Mouse (Mus musculus): ENCODE measurements at regions not wholly inside any gene's neighbourhood (a gene's known extent, or its start where the extent isn't known, plus 50 kb on each side); places are given as distances from the start of the nearest gene placed in this dataset.
"Not testable (repeated sequence)": the region's sequence is repeated elsewhere in the genome, so short reads cannot be mapped to it uniquely, and the experiment has no call there.

DNA sequence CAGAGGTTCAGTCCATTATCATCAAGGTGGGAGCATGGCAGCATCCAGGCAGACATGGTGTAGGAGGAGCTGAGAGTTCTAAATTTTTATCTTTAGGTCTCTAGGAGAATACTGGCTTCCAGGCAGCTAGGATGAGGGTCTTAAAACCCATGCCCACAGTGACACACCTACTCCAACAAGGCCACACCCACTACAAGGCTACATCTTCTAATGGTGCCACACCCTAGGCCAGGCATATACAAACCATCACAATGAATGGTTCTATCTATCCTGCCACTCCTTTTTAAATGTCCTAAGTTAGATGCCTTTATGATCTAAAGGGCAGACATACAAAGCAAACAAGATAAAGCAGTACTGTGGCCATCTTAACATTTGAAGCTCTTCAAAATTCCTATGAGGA, 124.7 kb downstream of the Cand1 start:
- H3K4me3 ChIP-seq; H3K27ac ChIP-seq; H3K9me3 ChIP-seq; DNase-seq (ENCODE audit: extremely low spot score, low spot score); H3K36me3 ChIP-seq (replicated peaks); H3K27me3 ChIP-seq (ENCODE audit: poor library complexity, severe bottlenecking): not testable (repeated sequence)
- peaks cover 11% of the 10 kb centered on the region for H3K4me1 ChIP-seq

DNA sequence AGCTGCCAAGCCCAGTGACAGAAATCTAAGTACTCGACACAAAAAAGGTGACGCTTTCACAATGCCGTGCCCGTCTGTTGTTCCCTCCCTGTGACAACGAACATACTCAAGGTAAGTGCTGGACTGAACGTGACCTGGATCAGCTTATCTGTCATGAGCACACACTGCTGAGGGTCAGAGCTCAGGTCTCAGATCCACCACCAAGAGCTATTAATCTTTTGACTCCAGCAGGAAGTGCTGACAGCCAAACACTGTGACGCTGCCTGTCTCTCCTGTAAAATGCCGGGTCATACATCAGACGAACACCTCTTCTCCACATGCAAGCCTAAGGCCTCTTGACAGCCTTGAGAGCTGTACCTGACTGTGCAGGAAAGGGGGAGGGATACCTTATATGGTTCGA, 125.2 kb downstream of the Cand1 start:
- 83% methylated on average over 10 of the region's 10 CpGs for whole genome bisulfite sequencing
- peaks cover 11% of the 10 kb centered on the region for H3K4me1 ChIP-seq
- no peaks in the 10 kb centered on the region for H3K9me3 ChIP-seq
- no peak overlapping the region for H3K27ac ChIP-seq
- no peak for DNase-seq (ENCODE audit: extremely low spot score, low spot score)
- no peaks in the 10 kb centered on the region for H3K36me3 ChIP-seq (replicated peaks)
- no peaks in the 10 kb centered on the region for H3K27me3 ChIP-seq (ENCODE audit: poor library complexity, severe bottlenecking)
- no peak overlapping the region for H3K4me3 ChIP-seq

DNA sequence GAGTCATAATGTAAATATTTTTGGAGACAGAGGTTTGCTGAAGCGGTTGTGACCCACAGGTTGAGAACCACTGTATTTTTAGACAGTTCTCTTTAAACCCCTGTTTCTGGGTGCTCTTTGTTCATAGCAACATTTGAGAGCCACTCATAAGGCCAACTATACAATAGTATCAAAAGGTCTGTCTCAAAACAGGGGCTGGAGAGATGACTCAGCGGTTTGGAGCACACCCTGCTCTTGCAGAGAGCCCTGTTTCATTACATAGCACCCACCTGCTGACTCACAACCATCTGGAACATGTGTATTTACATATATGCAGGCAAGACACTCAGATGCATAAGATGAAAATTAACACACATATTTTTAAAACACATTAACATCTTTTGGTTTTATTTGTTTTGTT, 128.0 kb downstream of the Cand1 start:
- H3K27ac ChIP-seq = no peak overlapping the region
- DNase-seq (ENCODE audit: extremely low spot score, low spot score) = no peak
- H3K27me3 ChIP-seq (ENCODE audit: poor library complexity, severe bottlenecking) = no peaks in the 10 kb centered on the region
- no peaks in the 10 kb centered on the region for H3K9me3 ChIP-seq
- 88% methylated on average over 2 of the region's 2 CpGs for WGBS
- no peak overlapping the region for H3K4me3 ChIP-seq
- no peaks in the 10 kb centered on the region for H3K36me3 ChIP-seq (replicated peaks)
- H3K4me1 ChIP-seq = peaks cover 19% of the 10 kb centered on the region

DNA sequence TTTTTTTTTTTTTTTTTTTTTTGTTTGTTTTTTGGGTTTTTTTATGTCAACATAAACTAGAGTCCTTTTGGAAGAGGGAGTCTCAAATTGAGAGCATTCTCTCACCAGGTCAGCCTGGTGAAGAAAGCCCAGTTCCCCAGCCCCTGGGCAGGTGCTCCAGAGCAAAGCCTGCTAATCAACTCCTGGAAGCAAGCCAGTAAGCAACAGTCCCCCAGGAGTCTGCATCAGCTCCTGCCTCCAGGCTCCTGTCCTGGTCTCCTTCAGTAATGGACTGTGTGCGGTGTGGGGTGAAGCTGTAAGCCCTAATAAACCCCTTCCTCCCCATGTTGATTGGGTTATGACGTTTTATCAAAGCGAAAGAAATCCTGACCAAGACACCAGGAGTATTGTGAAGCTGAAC, 128.4 kb downstream of the Cand1 start:
- DNase-seq (ENCODE audit: extremely low spot score, low spot score) = no peak
- WGBS = 87% methylated on average over 3 of the region's 3 CpGs
- H3K9me3 ChIP-seq = no peaks in the 10 kb centered on the region
- no peak overlapping the region for H3K4me3 ChIP-seq
- H3K4me1 ChIP-seq = peaks cover 19% of the 10 kb centered on the region
- no peak overlapping the region for H3K27ac ChIP-seq
- H3K36me3 ChIP-seq (replicated peaks) = no peaks in the 10 kb centered on the region
- H3K27me3 ChIP-seq (ENCODE audit: poor library complexity, severe bottlenecking) = no peaks in the 10 kb centered on the region

DNA sequence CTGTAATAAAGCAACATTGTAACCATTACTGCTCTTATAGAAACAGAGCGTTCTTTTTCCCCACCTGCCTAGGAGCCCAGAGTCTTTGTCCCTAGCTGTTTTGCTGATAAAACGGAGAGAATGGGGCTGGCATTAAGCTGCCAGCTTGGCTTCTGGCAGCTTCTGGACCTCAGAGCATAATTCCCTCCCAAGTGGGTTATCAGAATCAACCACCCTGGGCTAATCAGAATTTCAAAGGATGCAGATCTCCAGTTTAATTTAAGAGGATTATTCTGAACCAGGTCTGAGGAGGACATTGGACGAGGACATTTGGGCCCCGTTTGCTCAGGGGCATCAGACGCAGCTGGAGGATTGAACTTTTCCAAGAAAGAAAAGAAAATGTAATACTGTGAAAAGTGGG, 129.2 kb downstream of the Cand1 start:
- 21% methylated on average over 5 of the region's 5 CpGs for WGBS
- Histone ChIP-seq H3K27me3 (ENCODE audit: poor library complexity, severe bottlenecking) (no peaks in the 10 kb centered on the region), H3K27ac (no peak overlapping the region), H3K4me3 (no peak overlapping the region), H3K4me1 (peaks cover 19% of the 10 kb centered on the region), H3K9me3 (no peaks in the 10 kb centered on the region), H3K36me3 (replicated peaks) (no peaks in the 10 kb centered on the region)
- no peak for DNase-seq (ENCODE audit: extremely low spot score, low spot score)

DNA sequence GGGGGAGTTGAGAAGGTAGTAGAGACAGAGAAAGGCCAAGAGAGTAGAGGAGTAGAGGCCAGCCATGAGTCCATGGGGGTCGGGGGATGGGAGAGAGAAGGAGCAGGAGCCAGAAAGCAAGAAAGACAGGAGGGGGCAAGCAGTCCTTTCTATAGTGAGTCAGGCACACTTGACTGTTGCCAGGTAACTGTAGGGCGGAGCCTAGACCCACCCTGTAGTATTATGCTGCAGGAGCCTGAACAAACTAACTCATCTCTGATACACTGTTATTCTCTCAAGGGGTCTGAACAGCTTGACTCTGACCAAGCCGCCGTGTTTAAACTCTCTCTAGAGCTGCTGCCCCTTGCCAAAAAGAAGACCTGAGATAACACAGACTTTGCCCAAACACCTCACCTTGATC, 130.6 kb downstream of the Cand1 start:
- 84% methylated on average over 4 of the region's 4 CpGs for WGBS
- Histone ChIP-seq H3K4me3 (no peak overlapping the region), H3K4me1 (peaks cover 19% of the 10 kb centered on the region), H3K27ac (no peak overlapping the region), H3K36me3 (replicated peaks) (no peaks in the 10 kb centered on the region), H3K27me3 (ENCODE audit: poor library complexity, severe bottlenecking) (no peaks in the 10 kb centered on the region), H3K9me3 (no peaks in the 10 kb centered on the region)
- no peak for DNase-seq (ENCODE audit: extremely low spot score, low spot score)

DNA sequence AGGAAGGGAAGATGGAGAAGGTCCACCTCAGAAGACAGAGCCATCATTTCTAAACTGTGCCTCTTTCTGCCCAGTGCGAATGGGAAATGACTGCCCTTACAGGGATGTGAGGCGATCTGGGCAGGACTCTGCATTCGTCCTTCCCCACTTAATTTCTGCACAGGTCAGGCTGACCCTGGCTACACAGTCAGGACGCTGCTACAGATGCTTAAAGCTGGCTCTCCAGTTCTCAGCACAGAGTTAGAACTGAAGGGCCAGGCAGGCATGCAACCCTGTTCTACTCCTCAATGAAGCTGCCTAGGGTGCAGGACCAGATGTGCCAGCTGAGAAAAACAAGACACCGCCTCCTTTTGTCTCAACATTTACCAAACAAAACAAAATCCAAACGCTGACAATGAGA, 132.1 kb downstream of the Cand1 start:
- Histone ChIP-seq H3K4me1 (peaks cover 19% of the 10 kb centered on the region), H3K27ac (no peak overlapping the region), H3K9me3 (no peaks in the 10 kb centered on the region), H3K27me3 (ENCODE audit: poor library complexity, severe bottlenecking) (no peaks in the 10 kb centered on the region), H3K36me3 (replicated peaks) (no peaks in the 10 kb centered on the region), H3K4me3 (no peak overlapping the region)
- no peak for DNase-seq (ENCODE audit: extremely low spot score, low spot score)
- WGBS = 59% methylated on average over 6 of the region's 6 CpGs

DNA sequence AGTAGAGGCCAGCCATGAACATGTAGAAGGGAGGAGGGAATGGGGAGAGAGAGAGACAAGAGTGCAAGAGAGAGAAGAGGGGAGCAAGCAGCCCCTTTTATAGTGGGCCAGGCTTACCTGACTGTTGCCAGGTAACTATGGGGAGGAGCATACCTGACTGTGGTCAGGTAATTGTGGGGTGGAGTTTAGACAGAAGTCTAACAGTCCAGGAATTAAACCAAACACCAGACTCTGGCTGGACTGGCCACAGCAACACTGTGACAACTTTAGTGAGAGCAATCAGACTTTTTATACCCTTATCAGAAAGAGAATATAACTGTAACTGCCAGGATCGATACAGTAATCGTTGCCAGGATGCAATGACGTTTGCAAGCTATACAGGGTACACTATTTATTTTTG, 133.8 kb downstream of the Cand1 start:
- 94% methylated on average over 3 of the region's 3 CpGs for WGBS

DNA sequence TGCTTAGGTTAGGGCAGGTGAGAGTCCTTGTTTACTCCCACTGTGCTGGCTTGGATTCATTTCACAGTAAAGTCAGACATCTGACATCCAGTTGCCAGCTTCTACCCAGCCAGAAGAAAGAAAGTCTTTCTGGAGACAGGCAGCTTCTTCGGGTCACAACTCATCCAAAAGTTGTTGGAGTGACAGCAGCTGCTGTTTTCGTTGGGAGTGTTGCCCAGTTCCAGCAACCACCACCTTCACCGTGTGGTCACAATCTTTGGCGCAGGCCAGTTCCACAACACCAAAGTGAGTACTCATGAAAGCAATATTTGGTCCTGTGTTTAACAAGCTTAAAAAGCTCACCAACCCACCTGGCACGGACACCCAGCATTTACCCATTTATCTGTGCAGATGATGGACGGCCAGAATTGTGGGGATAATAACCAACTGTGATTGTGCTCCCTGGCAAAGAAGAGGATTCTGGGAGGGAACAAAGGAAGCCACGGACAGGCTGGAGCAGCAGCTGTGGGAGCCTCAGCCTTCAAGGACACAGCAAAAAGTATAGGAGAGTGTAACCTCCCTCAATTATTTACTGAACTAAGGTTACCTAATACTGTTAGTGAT, 134.5 kb downstream of the Cand1 start:
- WGBS = 79% methylated on average over 7 of the region's 7 CpGs
- Histone ChIP-seq H3K9me3 (no peaks in the 10 kb centered on the region), H3K27me3 (ENCODE audit: poor library complexity, severe bottlenecking) (no peaks in the 10 kb centered on the region), H3K4me1 (0 out of 2 replicates have a peak, but pooled peaks cover 9% of the 10 kb centered on the region), H3K27ac (no peak overlapping the region), H3K4me3 (no peak overlapping the region), H3K36me3 (replicated peaks) (no peaks in the 10 kb centered on the region)
- DNase-seq (ENCODE audit: extremely low spot score, low spot score) = no peak

More for the DNA sequence above, 133.8 kb downstream of the Cand1 start:
- Histone ChIP-seq H3K27ac (no peak overlapping the region), H3K4me3 (no peak overlapping the region), H3K4me1 (peaks cover 15% of the 10 kb centered on the region), H3K36me3 (replicated peaks) (no peaks in the 10 kb centered on the region), H3K9me3 (no peaks in the 10 kb centered on the region), H3K27me3 (ENCODE audit: poor library complexity, severe bottlenecking) (no peaks in the 10 kb centered on the region)
- DNase-seq (ENCODE audit: extremely low spot score, low spot score) = no peak

DNA sequence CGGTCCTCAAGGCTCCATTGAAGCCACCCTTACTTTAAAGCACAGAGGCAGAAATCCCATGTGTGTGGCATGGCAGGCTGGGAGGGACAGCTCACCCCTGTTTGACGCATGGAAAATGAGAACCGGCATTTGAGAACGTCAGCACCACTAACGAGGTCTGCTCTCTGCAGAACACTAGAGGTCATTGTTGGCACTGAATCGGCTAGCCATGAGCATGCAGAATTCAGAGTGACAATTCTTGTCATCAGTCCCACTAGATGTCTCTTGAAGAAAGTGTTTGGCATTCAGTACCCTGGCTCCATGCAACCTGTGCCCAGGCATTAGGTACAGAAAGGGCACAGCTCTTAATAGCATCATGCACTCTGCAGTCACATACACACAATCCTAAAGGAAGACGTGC, 139.3 kb downstream of the Cand1 start:
- 26% methylated on average over 7 of the region's 7 CpGs for WGBS
- Histone ChIP-seq H3K27ac (no peak overlapping the region), H3K27me3 (ENCODE audit: poor library complexity, severe bottlenecking) (no peaks in the 10 kb centered on the region), H3K4me3 (no peak overlapping the region), H3K9me3 (no peaks in the 10 kb centered on the region), H3K4me1 (no peaks in the 10 kb centered on the region), H3K36me3 (replicated peaks) (no peaks in the 10 kb centered on the region)
- no peak for DNase-seq (ENCODE audit: extremely low spot score, low spot score)

DNA sequence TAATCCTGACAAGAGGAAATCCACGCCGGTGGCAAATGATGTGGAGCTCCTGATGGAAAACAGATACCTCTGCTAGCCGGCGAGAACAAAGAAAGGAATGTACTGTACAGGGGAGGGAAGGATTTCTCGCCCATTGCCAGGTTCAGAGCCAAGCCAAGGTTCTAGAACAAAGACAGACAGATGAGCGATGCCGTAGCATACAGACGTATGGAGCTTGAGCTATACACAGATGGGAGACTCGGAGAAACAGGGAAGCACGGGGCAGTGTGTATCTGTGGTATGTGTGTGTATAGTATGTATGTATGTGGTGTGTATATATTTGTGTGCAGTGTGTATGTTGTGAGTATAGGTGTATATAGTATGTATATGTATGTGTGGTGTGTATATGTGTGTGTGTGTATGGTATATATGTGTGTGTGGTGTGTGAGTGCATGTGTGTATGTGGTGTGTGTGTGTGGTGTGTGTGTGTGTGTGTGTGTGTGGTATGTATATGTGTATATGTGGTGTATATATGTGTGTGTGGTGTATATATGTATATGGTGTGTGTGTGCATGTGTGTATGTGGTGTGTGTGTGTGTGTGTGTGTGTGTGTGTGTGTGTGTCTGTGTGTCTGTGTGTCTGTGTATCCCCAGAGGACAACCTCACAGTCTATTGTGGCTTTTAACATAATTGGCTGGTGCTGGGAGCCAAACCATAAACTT, 140.6 kb downstream of the Cand1 start:
- Histone ChIP-seq H3K27ac (no peak overlapping the region), H3K36me3 (replicated peaks) (no peaks in the 10 kb centered on the region), H3K4me3 (no peak overlapping the region), H3K4me1 (no peaks in the 10 kb centered on the region), H3K9me3 (no peaks in the 10 kb centered on the region), H3K27me3 (ENCODE audit: poor library complexity, severe bottlenecking) (no peaks in the 10 kb centered on the region)
- WGBS = 84% methylated on average over 10 of the region's 10 CpGs
- DNase-seq (ENCODE audit: extremely low spot score, low spot score) = no peak

DNA sequence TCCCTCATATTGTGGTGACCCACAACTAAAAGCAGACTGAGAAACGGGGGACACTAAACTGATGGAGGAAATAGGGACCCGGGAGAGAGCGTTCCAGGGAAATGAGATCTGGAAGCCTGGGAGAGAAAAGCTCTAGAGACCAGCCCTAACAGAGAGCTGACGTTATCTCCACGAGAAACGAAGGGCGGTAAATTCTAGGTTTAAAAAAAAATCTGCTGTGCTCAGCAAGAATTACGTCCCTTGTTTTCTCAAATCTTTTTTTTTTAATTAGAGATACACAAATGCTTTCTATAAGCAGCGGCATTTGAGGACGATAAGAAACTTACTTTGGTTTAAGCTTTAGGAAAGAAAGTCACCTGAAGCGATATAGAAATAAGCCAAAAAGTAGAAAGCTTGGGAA, 145.7 kb downstream of the Cand1 start:
- no peaks in the 10 kb centered on the region for H3K36me3 ChIP-seq (replicated peaks)
- no peak overlapping the region for H3K27ac ChIP-seq
- no peaks in the 10 kb centered on the region for H3K9me3 ChIP-seq
- H3K4me1 ChIP-seq = no peaks in the 10 kb centered on the region
- H3K27me3 ChIP-seq (ENCODE audit: poor library complexity, severe bottlenecking) = no peaks in the 10 kb centered on the region
- no peak overlapping the region for H3K4me3 ChIP-seq
- 95% methylated on average over 11 of the region's 11 CpGs for WGBS
- DNase-seq (ENCODE audit: extremely low spot score, low spot score) = no peak

DNA sequence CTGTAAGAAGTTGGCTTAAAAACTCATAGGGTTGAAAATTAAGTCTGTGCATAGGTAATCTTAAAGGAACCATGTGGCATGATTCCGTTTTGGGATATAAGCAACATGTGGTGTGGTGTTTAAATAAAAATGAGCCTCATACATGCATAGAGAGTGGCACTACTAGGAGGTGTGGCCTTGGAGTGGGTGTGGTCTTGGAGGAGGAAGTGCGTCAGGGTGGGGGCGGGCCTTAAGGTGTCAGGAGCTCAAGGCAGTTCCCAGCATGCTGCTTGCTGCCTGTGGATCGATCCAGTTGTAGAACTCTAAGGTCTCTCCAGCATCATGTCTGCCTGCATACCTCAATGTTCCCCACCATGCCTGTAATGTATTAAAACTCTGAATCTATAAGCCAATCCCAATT, 152.0 kb downstream of the Cand1 start:
- WGBS = 87% methylated on average over 4 of the region's 4 CpGs
- DNase-seq (ENCODE audit: extremely low spot score, low spot score) = no peak

More for the DNA sequence above, 152.0 kb downstream of the Cand1 start:
- H3K4me1 ChIP-seq = no peaks in the 10 kb centered on the region
- no peaks in the 10 kb centered on the region for H3K27me3 ChIP-seq (ENCODE audit: poor library complexity, severe bottlenecking)
- no peaks in the 10 kb centered on the region for H3K36me3 ChIP-seq (replicated peaks)
- no peak overlapping the region for H3K4me3 ChIP-seq
- no peaks in the 10 kb centered on the region for H3K9me3 ChIP-seq
- no peak overlapping the region for H3K27ac ChIP-seq
